Mouse (Mus musculus) frontal cortex, postnatal 10 days (tissue): ENCODE measurements around the gene Gm2056.
"Not testable (repeated sequence)": the region's sequence is repeated elsewhere in the genome, so short reads cannot be mapped to it uniquely, and the experiment has no call there.

Experiments
- DNase-seq, 2 experiments: peaks; one replicate each; pipeline ENCODE4 v3.0.0; 2022; ENCODE audit warnings: low spot score in 2 of 2, mixed read lengths in 1 of 2

Gm2056 gene

DNA sequence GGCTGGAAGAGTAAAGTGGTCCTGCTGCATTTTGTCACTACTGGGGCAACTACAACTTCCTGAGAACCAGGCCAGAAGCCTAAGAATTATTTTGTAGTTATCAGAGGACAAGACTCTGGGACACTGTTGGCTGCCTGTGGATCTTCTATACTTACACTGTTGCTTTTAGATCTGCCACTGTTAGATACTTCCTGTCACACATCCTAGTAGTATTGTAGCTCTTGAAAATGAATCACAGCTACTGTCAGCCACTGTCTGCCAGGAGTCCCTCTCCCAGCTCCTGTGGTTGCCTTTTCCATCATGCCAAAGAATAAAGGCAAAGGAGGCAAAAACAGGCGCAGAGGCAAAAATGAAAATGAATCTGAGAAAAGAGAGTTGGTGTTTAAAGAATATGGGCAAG, at the start of gene Gm2056:
TSS of gene Gm2056 (plus strand) at position 301 of the 400 bp plus-strand sequence.
- not testable (repeated sequence) for DNase-seq

GRCm38 (mm10) chr12:87984000-87984399, 42.8 kb upstream of the Gm2056 start:
- DNase-seq = not testable (repeated sequence)

GRCm38 (mm10) chr12:88004118-88004517, 22.7 kb upstream of the Gm2056 start:
- DNase-seq = not testable (repeated sequence)

GRCm38 (mm10) chr12:88011548-88011947, 15.3 kb upstream of the Gm2056 start, which contains the start of gene Gm2075:
Gene Gm2075 (plus strand): TSS chr12:88011848.
- not testable (repeated sequence) for DNase-seq

DNA sequence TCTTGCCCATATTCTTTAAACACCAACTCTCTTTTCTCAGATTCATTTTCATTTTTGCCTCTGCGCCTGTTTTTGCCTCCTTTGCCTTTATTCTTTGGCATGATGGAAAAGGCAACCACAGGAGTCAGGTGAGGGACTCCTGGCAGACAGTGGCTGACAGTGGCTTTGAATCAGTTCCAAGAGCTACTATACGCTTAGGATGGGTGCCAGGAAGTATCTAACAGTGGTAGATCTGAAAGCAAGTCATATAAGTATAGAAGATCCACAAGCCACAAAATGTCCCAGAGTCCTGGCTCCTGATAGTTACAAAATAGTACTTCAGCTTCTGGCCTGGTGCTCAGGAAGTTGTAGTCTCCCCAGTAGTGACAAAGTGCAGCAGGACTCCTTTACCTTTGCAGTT, 8.1 kb upstream of the Gm2056 start, which contains the start of gene Gm6803:
TSS of gene Gm6803 (minus strand) at position 101 of the 400 bp plus-strand sequence.
- DNase-seq = not testable (repeated sequence)

- DNase-seq = not testable (repeated sequence)
Measured at GRCm38 (mm10) chr12:88032250-88032649, 5.4 kb downstream of the Gm2056 start.

DNA sequence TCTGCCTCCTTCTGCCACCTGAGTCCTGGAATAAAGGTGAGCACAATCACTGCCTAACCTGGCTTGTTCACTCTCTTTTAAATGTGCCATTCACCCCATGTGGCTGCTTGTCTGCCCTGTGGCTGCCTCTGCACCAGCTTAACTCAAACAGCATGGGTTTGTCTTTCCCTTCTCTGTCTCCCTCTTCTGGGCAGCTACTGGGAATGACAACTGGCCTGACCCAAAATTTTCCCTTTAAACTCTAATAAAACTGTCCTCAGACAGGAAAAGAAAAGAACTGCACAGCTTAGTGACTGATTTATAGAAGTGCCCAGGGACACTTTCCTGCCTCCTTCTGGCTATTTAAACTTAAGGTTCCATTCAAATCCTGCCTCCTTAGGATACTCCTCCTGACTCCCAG, 12.3 kb downstream of the Gm2056 start:
- DNase-seq = not testable (repeated sequence)

- not testable (repeated sequence) for DNase-seq
Measured at GRCm38 (mm10) chr12:88039703-88040102, 12.9 kb downstream of the Gm2056 start.

DNA sequence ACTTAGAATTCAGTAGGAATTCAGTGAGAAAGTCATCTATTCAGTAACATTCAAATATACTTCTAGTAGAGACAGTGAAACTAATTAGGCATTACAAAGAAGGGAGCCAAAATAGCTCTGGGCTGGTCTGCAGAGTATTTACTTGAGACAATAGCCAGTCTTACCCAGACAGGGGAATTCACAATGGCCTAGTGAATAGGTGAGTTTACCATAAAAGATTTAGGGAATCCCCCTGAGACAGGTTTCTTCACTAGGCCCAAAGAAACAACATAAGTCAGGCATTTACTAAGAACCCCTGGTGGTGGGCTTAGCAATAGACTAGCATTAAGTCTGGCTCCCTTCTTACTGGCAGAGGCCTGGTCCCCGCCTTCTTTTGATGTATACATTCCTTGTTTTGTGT, 18.4 kb downstream of the Gm2056 start:
- DNase-seq = not testable (repeated sequence)
